Mouse (Mus musculus): ENCODE data around the gene Slc12a8. TPM values are rescaled to one million over a fixed set of nuclear protein-coding genes. Genes with fewer than 3 reads are reported as not detected.

Slc12a8 gene
- polyA plus RNA-seq, 1 experiment from 2014 or later: 0.32 TPM

DNA sequence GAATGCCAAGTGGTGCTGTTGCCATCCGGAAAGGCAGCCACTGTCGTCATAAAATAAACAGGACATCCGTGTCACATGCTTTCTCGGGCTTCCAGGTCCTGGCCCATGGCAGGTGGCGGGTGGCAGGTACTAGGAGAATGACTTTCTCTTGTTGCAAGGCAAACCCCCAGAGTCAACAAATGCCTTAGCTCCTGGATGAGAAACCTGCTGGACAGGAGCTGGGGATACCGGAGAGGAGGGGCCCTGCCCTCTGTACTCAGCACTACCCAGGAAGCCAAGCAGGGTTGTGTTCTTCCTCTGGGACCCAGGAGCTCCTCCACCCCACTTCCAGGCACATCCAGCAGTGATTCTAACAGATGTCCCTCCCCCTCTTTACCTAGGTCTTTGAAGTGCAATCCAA lies 4.6 kb upstream of the Slc12a8 start:
- Histone ChIP-seq H3K9ac (no peak overlapping the region), H3K4me2 (no peak overlapping the region), H3K4me1 (peaks cover 14% of the 10 kb centered on the region), H3K36me3 (no peaks in the 10 kb centered on the region), H3K4me3 (no peak overlapping the region), H3K9me3 (no peaks in the 10 kb centered on the region; the same call in 1 of the 2 replicates), H3K27me3 (no peaks in the 10 kb centered on the region), H3K27ac (no peak overlapping the region)
- ATAC-seq (ENCODE audit: insufficient number of reproducible peaks, insufficient read depth, low FRiP score, low TSS enrichment, low read depth): no peak
- 75% methylated on average over 6 of the region's 6 CpGs for WGBS

DNA sequence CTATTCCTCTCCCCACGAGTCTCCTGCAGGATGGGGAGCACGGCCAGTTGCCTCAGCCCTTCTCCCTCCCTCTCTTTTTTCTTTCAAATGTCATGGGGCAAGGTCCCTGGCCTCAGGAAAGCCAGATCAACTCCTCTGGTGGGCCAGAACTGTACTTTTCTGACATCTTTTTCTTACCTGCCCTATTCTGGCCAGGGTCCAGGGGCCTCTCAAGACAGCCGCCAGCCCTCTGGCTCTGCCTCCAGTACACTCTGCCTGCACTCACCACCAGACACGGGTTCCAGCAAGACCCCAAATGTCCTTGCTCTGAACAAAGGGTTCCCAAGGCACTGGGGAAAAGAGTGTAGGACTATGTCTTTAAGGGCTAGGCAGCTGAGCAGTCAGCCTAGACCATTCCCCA lies 499 bp downstream of the Slc12a8 start:
- no peaks in the 10 kb centered on the region for H3K9me3 ChIP-seq
- peaks cover 19% of the 10 kb centered on the region for H3K4me1 ChIP-seq
- no peak for ATAC-seq (ENCODE audit: insufficient number of reproducible peaks, insufficient read depth, low FRiP score, low TSS enrichment, low read depth)
- no peak overlapping the region for H3K27ac ChIP-seq
- H3K9ac ChIP-seq: peak overlapping the region; percentile 70
- H3K4me2 ChIP-seq: peak overlapping the region; percentile 86
- no peaks in the 10 kb centered on the region for H3K27me3 ChIP-seq
- 28% methylated on average over 4 of the region's 4 CpGs for WGBS
- H3K4me3 ChIP-seq: peak overlapping the region; percentile 46
- H3K36me3 ChIP-seq: no peaks in the 10 kb centered on the region

DNA sequence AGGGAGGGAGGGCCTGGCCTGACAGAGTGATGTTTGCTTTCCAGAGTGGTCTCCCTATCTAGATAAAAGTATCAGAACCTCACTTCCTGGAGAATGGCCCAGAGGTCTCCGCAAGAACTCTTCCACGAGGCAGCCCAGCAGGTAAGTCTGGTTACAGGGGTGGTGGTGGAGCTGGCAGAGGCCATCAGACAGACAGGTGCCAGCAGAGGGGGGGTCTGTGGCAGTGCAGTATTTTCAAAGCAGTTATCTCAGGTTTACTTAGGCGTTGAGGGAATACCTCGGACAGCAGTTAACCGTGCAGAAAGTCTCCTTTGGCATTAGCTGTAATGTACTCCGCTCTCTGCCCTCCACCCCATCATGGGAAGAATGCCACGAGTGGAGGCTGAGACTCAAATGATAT lies 1.1 kb downstream of the Slc12a8 start:
- Histone ChIP-seq H3K4me1 (peaks cover 19% of the 10 kb centered on the region), H3K9ac (no peak overlapping the region), H3K9me3 (no peaks in the 10 kb centered on the region), H3K27me3 (no peaks in the 10 kb centered on the region), H3K4me2 (no peak overlapping the region), H3K4me3 (no peak overlapping the region), H3K36me3 (no peaks in the 10 kb centered on the region), H3K27ac (no peak overlapping the region)
- ATAC-seq (ENCODE audit: insufficient number of reproducible peaks, insufficient read depth, low FRiP score, low TSS enrichment, low read depth): no peak
- 71% methylated on average over 7 of the region's 7 CpGs for whole genome bisulfite sequencing

DNA sequence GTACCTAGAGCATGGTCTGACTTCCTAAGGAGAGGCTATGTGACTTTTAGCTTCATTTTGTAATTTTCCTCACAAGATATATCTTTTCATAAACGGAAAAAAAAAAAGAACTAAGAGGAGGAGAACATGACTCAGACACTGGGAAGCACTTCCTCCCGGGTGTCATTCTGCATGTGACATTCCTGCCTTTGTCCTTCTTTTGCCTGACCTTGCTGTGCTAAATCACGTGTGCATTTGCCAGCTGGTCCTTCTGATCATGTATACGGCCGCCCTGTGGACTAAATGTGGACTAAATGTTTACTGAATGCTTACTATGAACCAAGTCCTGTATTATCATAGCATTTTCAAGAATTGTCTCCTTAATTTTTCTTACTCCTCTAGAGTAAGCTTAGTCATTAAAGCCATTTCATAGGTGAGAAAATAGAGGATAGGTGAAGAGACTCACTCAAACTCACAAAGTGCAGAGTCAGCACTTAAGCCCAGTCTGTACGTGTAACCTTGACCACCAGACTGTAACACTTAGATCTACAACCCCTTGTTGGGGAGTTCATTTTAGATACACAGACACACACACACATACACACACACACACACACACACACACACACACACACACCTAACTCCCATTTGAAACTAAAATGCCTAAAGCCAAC lies 2.9 kb downstream of the Slc12a8 start:
- no peak overlapping the region for H3K4me3 ChIP-seq
- H3K9me3 ChIP-seq: no peaks in the 10 kb centered on the region
- ATAC-seq (ENCODE audit: insufficient number of reproducible peaks, insufficient read depth, low FRiP score, low TSS enrichment, low read depth): no peak
- no peaks in the 10 kb centered on the region for H3K27me3 ChIP-seq
- no peaks in the 10 kb centered on the region for H3K36me3 ChIP-seq
- peaks cover 19% of the 10 kb centered on the region for H3K4me1 ChIP-seq
- no peak overlapping the region for H3K9ac ChIP-seq
- no peak overlapping the region for H3K27ac ChIP-seq
- 86% methylated on average over 6 of the region's 6 CpGs for WGBS
- H3K4me2 ChIP-seq: no peak overlapping the region

DNA sequence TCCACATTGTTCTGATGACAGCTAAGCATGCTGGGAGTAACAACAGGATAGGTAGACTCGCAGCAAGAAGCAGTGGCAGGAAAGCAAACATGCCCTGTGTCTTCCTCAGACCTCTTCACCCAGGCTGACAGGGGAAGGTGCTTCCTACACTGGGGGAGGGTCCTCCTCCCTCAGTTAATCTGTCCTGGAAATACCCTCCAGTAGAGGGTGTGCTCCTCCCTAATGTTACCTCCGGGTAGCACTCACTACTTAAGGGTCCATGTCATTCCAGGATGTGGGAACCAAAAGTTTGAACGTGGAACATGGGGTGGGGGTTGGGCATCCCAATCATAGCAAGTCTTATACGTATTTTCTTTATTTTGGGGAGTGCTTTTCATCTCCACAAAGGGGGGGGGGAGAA lies 5.4 kb downstream of the Slc12a8 start:
- Histone ChIP-seq H3K27me3 (no peaks in the 10 kb centered on the region), H3K4me1 (peaks cover 6% of the 10 kb centered on the region; the same call in 1 of the 2 replicates), H3K9ac (no peak overlapping the region), H3K9me3 (no peaks in the 10 kb centered on the region), H3K4me3 (no peak overlapping the region), H3K27ac (no peak overlapping the region), H3K36me3 (no peaks in the 10 kb centered on the region), H3K4me2 (no peak overlapping the region)
- ATAC-seq (ENCODE audit: insufficient number of reproducible peaks, insufficient read depth, low FRiP score, low TSS enrichment, low read depth): no peak
- 57% methylated on average over 4 of the region's 4 CpGs for whole genome bisulfite sequencing

DNA sequence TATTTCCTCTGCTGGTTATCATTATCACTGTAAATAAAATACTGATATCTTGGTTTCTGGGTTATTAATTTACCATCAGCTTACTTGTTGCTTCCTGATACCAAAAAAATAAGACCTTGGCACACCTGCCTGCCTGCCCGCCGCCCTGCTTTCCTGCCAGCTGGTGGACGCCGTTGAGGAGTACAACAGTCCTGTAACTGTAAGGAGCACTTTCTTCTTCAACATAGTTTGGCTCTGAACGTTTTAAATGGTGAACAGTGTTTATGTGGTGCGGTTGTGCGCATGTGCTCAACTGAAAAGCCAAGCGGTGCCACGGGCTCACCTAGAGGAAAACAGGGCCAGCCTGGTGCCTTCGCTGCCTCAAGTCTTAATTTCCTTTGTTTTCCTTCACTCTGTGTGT lies 6.4 kb downstream of the Slc12a8 start:
- WGBS: 75% methylated on average over 10 of the region's 10 CpGs
- Histone ChIP-seq H3K4me2 (no peak overlapping the region), H3K4me3 (no peak overlapping the region), H3K4me1 (no peaks in the 10 kb centered on the region), H3K9me3 (no peaks in the 10 kb centered on the region), H3K27me3 (no peaks in the 10 kb centered on the region), H3K36me3 (0 out of 2 replicates have a peak, but pooled peaks cover 5% of the 10 kb centered on the region), H3K27ac (no peak overlapping the region), H3K9ac (no peak overlapping the region)
- no peak for ATAC-seq (ENCODE audit: insufficient number of reproducible peaks, insufficient read depth, low FRiP score, low TSS enrichment, low read depth)

DNA sequence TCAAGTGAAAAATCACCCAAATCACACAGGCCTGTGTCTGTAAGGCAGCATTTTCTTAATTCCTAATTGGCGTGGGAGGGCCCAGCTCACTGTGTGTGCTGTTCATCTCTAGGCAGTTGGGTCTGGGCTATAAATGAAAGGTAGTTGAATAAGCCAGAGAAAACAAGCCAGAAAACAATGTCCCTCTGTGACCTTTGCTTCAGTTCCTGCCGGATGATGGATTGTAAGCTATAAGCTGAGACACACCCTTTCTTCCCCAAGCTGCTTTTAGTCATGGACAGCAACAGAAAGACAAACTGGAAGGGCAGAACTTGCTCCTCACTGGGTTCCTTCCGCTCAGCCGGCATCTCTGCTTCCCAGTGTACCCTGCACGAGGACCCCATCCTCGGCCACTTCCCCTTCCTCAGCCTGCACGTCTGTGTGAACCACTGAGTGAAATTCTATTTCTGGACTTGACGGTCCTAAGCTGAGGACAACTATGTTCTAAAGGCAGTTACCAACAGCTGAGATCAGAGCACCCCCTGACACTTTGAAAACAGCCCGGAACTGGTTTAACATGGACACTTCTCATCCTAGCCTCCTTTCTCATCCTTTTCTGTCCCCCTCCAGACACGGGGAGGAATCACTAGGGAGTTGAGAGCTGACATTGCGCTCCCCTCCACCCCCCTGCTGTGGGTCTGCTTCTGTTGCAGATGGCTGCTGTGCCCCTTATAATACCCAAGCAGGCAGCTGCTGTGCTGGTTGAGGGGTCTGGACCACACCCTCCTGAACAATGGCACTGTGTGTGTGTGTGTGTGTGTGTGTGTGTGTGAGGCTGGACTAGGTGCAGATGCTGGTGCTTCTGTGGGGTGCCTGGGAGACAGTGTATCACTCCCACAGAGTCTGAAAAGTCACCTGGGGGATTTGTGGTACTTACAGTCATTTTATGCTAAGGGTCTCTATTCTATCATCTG lies 12.7 kb downstream of the Slc12a8 start:
- no peak overlapping the region for H3K4me3 ChIP-seq
- 73% methylated on average over 11 of the region's 11 CpGs for WGBS
- no peaks in the 10 kb centered on the region for H3K9me3 ChIP-seq
- H3K4me2 ChIP-seq: no peak overlapping the region
- 0 out of 2 replicates have a peak, but pooled peaks cover 5% of the 10 kb centered on the region for H3K36me3 ChIP-seq
- H3K9ac ChIP-seq: no peak overlapping the region
- no peak overlapping the region for H3K27ac ChIP-seq
- H3K4me1 ChIP-seq: peaks cover 6% of the 10 kb centered on the region; the same call in 1 of the 2 replicates
- no peak for ATAC-seq (ENCODE audit: insufficient number of reproducible peaks, insufficient read depth, low FRiP score, low TSS enrichment, low read depth)
- no peaks in the 10 kb centered on the region for H3K27me3 ChIP-seq

DNA sequence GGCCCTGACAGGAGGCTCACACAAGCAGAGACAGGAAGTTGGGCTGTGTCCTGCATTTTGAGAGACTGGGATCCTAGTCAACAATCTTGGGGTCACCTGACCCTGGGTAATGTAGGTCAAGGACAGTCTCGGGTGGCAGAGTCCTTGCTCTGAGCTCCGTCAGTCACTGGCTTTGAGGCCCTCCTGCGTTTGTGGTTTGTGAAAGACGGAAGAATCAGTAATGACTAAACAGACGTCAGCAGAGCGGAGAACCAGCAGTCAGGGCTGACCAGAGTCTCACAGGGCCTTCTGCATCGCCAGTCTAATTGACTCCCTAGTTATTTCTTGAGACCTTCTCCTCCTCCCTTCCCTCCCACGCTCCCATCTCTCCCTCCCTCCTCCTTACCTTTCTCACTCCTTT lies 14.1 kb downstream of the Slc12a8 start:
- Histone ChIP-seq H3K9me3 (no peaks in the 10 kb centered on the region), H3K27me3 (no peaks in the 10 kb centered on the region), H3K4me3 (no peak overlapping the region), H3K9ac (no peak overlapping the region), H3K36me3 (0 out of 2 replicates have a peak, but pooled peaks cover 5% of the 10 kb centered on the region), H3K27ac (no peak overlapping the region), H3K4me1 (peaks cover 6% of the 10 kb centered on the region; the same call in 1 of the 2 replicates), H3K4me2 (no peak overlapping the region)
- no peak for ATAC-seq (ENCODE audit: insufficient number of reproducible peaks, insufficient read depth, low FRiP score, low TSS enrichment, low read depth)
- 64% methylated on average over 8 of the region's 8 CpGs for whole genome bisulfite sequencing

DNA sequence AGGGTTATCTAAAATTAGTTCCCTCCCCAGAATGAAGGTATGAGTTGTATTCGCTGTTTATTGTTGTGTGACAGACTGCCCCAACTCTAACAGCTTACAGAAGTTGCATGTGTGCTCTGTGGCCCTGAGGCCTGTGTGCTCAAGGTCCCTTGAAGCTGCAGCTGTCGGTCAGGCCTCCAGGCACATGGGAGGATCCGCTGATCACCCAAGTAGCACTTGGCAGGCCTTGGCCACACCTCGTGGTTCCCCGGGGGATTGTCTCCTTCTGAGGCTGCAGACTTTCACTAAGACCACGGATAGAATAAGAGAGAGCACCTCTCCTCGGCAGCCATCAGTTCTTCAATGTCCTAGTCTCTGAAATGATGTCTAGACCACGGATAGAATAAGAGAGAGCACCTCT lies 19.3 kb downstream of the Slc12a8 start:
- no peaks in the 10 kb centered on the region for H3K9me3 ChIP-seq
- no peaks in the 10 kb centered on the region for H3K4me1 ChIP-seq
- no peak for ATAC-seq (ENCODE audit: insufficient number of reproducible peaks, insufficient read depth, low FRiP score, low TSS enrichment, low read depth)
- H3K27me3 ChIP-seq: no peaks in the 10 kb centered on the region
- H3K36me3 ChIP-seq: no peaks in the 10 kb centered on the region
- WGBS: 78% methylated on average over 8 of the region's 8 CpGs
- H3K9ac ChIP-seq: no peak overlapping the region
- no peak overlapping the region for H3K4me2 ChIP-seq
- H3K27ac ChIP-seq: no peak overlapping the region
- H3K4me3 ChIP-seq: no peak overlapping the region

DNA sequence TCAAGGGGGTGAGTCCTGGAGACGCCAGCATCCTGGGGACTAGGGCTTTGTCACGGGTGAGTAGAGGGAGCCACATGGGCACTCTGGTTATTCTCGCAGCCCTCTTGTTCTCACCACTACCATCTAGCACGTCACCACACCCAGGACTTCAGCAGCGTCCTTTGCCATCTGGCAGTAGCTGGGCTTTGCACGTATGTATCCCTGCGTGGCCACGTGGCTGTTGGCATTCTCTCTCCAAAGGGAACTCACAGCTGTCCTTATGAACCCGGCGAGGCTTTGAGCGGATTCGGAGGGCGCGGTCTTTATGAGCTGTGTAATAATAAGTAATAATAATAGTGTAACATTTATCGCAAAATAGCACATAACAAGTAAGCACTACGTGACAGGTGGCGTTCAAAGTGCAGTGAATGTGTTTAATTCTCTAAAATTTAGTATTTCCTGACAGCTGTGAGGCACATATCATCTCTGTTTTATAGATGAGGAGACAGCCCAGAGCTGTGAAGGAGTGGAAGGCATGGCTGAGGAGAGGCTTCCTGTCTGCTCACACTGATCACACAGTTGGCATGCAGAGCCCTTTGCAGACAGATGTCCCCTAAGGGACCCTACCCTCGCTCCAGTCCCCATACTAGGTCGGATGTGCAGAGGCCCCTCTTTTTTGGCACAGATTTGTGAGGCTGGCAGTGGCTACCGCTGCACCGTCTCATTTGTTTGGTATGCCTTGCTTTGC lies 20.5 kb downstream of the Slc12a8 start:
- no peaks in the 10 kb centered on the region for H3K9me3 ChIP-seq
- H3K4me3 ChIP-seq: no peak overlapping the region
- H3K4me1 ChIP-seq: no peaks in the 10 kb centered on the region
- no peak overlapping the region for H3K27ac ChIP-seq
- no peaks in the 10 kb centered on the region for H3K27me3 ChIP-seq
- ATAC-seq (ENCODE audit: insufficient number of reproducible peaks, insufficient read depth, low FRiP score, low TSS enrichment, low read depth): no peak
- no peak overlapping the region for H3K9ac ChIP-seq
- WGBS: 82% methylated on average over 21 of the region's 21 CpGs
- no peaks in the 10 kb centered on the region for H3K36me3 ChIP-seq
- no peak overlapping the region for H3K4me2 ChIP-seq

DNA sequence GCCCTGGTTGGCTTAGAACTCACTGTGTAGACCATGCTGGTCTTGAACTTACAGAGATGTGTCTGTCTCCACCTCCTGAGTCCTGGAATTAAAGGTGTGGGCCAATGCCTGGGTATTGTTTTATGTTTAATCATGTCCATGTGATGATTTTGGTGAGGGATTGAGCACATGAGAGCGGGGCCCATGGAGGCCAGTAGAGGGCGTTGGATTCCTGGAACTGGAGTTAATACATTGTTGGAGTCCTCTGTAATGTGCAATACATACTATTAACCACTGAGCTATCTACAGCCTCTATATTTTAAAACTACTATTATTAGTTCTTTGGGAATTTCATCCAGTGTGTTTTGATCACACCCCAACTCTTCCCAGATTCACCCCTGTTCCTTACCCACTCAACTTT lies 27.2 kb downstream of the Slc12a8 start:
- H3K27ac ChIP-seq: no peak overlapping the region
- H3K4me3 ChIP-seq: no peak overlapping the region
- 95% methylated on average over 2 of the region's 2 CpGs for WGBS
- H3K4me2 ChIP-seq: no peak overlapping the region
- no peaks in the 10 kb centered on the region for H3K36me3 ChIP-seq
- H3K9me3 ChIP-seq: no peaks in the 10 kb centered on the region
- H3K4me1 ChIP-seq: no peaks in the 10 kb centered on the region
- H3K9ac ChIP-seq: no peak overlapping the region
- no peak for ATAC-seq (ENCODE audit: insufficient number of reproducible peaks, insufficient read depth, low FRiP score, low TSS enrichment, low read depth)
- no peaks in the 10 kb centered on the region for H3K27me3 ChIP-seq

All from embryonic facial prominence, embryonic 13.5 days (tissue).